Mouse (Mus musculus): Measurements from ENCODE around the gene Ly6g6c.

Ly6g6c gene

GRCm38 (mm10) chr17:35104079-35104478 is 38.9 kb downstream of the Ly6g6c start:
- CTCF ChIA-PET, result no interaction called here

- CTCF ChIA-PET, result no interaction called here
These were observed 39.6 kb downstream of the Ly6g6c start for GRCm38 (mm10) chr17:35104754-35105153.

- CTCF ChIA-PET, result no interaction called here
These were observed 40.7 kb downstream of the Ly6g6c start for GRCm38 (mm10) chr17:35105740-35106389.

GRCm38 (mm10) chr17:35106522-35106921 is 41.3 kb downstream of the Ly6g6c start:
- CTCF ChIA-PET, result interaction anchor here (0.5 to 0.6 kb wide), 2 partner anchors 35 to 57 kb away, joined by 3 read pairs; no protein-coding TSS in a partner anchor

GRCm38 (mm10) chr17:35108097-35108496 is 42.9 kb downstream of the Ly6g6c start, which contains the start of gene Ly6g5c:
TSS of gene Ly6g5c (plus strand) at chr17:35108279.
- CTCF ChIA-PET, result interaction anchor here (1.0 kb wide), 1 partner anchor 19 kb away, joined by 3 read pairs; no protein-coding TSS in a partner anchor

GRCm38 (mm10) chr17:35111774-35112173 is 46.6 kb downstream of the Ly6g6c start:
- CTCF ChIA-PET, result interaction anchor here (0.6 kb wide), 1 partner anchor 81 kb away, joined by 3 read pairs; no protein-coding TSS in a partner anchor

- CTCF ChIA-PET, result interaction anchor here (0.9 kb wide), 1 partner anchor 118 kb away, joined by 3 read pairs; the partner anchor contains the start of gene Atp6v1g2
These were observed 50.1 kb downstream of the Ly6g6c start, which contains the start of gene Ly6g5b for GRCm38 (mm10) chr17:35115046-35116019. TSS of gene Ly6g5b (minus strand) at chr17:35115428.
